Mouse (Mus musculus): ENCODE measurements around the gene Tfr2. TPM values are rescaled to one million over a fixed set of nuclear protein-coding genes. Genes with fewer than 3 reads are reported as not detected.

Gene Tfr2
- polyA plus RNA-seq, 1 experiment, result 0.68 TPM

DNA sequence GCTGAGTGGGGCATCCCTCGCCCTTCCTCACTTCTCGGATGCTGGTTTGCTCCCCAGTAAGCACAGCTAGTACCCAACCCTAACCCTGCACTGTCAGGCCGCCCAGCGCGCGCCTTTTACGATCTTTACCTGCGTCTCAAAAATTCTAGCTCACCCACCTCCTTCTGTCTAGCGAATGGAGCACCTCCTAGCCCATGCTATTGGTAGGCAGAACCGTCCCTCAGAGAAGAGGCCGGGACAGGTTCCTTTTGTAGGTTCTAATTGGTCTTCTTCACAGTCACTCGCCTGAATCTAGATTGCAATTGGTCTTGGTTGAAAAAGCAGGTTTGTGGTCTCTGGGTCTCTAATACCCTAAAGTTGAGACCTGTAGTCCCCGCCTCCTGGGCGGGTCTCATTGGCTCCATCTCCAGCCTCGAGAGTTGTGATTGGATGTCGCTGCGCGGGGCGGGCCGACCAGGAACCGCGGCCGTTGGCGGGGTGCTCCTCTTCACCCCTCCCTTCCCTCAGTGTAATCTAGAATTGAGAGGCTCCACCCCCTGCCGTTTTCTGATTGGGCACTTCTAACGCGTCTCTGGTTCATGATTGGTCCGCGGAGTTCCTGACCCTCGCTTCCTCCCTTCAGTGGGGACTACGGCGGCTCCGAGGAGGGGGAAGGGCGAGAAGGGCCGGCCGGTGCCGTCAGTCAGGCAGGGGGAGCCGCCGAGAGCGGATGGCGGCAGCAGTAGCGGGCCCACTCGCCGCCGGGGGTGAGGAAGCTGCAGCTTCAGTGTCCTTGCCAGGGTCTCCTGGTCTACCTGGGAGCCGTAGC is 59.1 kb downstream of the Tfr2 start, which contains the start of the genes Fbxo24, Lrch4 and Gm20605:
TSS of gene Fbxo24 (minus strand) at position 505 of the 808 bp plus-strand sequence.
TSS of gene Lrch4 (plus strand) at position 624 of the 808 bp plus-strand sequence.
TSS of gene Gm20605 (plus strand) at position 678 of the 808 bp plus-strand sequence.
- H3K4me3 ChIP-seq (ENCODE audit: insufficient read depth, low read length), result peak within 1 kb of the TSS; percentile 66
- TF ChIP-seq POLR2A (IDR thresholded peaks at IDR 0.05; ENCODE audit: low read depth, low read length) (peak; percentile 93), CTCF (IDR thresholded peaks at IDR 0.05; ENCODE audit: borderline replicate concordance, insufficient read depth, low read length) (no peak)
- H3K27ac ChIP-seq (ENCODE audit: insufficient read depth, low read length), result peak within 1 kb of the TSS; percentile 44
- peaks cover 9% of the 10 kb centered on the region; the same call in 1 of the 2 replicates for H3K4me1 ChIP-seq (ENCODE audit: control insufficient read depth, insufficient read depth, low read length)

DNA sequence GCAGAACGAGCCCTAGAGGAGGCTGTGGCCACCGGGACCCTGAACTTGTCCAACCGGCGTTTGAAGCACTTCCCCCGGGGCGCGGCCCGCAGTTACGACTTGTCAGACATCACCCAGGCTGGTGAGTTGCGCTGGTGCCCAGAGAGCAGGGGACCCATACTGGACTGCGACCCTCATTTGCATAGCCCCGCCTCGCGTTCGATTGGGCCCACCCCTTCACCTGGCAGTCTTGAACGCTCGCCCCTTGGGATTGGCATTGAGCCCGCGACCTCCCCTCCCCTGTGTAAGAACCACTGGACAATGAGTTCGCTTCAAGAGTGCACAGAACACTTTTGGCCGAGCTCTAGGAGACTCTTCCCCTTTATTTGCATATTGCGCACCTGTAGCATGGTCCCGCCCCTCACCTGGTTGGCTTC is 59.7 kb downstream of the Tfr2 start:
- H3K27ac ChIP-seq (ENCODE audit: insufficient read depth, low read length), result peak overlapping the region; percentile 32; the same call in 1 of the 2 replicates
- TF ChIP-seq CTCF (IDR thresholded peaks at IDR 0.05; ENCODE audit: borderline replicate concordance, insufficient read depth, low read length), result no peak
- no peak for TF ChIP-seq POLR2A (IDR thresholded peaks at IDR 0.05; ENCODE audit: low read depth, low read length)
- H3K4me1 ChIP-seq (ENCODE audit: control insufficient read depth, insufficient read depth, low read length), result peaks cover 9% of the 10 kb centered on the region; the same call in 1 of the 2 replicates
- peak overlapping the region; percentile 66 for H3K4me3 ChIP-seq (ENCODE audit: insufficient read depth, low read length)

DNA sequence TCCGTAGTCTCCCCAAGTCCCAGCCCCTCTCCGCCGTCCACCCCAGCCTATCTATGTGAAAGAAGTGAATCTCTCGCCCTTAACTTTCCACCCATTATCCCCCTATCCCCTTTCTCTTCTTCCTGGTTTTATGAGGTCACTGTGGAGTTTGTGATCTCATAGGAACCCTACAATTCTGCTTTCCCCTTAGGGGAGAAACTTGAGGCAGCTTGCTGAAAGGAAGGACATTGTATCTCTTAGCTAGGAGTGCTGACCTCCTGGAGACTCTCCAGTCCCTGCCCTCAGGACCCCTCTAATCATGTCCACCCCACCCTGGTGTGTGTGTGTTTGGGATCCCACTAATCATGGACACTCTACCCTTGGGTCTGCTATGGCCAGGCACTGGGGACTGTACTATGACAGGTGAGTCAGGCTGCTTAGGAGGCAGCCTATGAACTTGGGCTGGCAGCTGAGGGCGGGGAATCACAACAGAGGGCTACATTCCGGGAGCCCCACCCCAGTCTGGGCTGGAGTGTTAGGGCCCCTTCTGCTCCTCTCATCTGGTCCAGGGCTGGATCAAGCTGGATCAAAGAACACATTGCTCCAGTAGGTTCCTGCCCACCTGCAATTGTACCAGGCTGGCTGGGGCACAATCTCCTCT is 60.4 kb downstream of the Tfr2 start:
- Histone ChIP-seq H3K27ac (ENCODE audit: insufficient read depth, low read length) (0 out of 2 replicates have a peak overlapping the region, but pooled peaks have one; percentile 6), H3K4me1 (ENCODE audit: control insufficient read depth, insufficient read depth, low read length) (peaks cover 9% of the 10 kb centered on the region; the same call in 1 of the 2 replicates), H3K4me3 (ENCODE audit: insufficient read depth, low read length) (peak overlapping the region; percentile 66)
- TF ChIP-seq POLR2A (IDR thresholded peaks at IDR 0.05; ENCODE audit: low read depth, low read length) (no peak), CTCF (IDR thresholded peaks at IDR 0.05; ENCODE audit: borderline replicate concordance, insufficient read depth, low read length) (no peak)

DNA sequence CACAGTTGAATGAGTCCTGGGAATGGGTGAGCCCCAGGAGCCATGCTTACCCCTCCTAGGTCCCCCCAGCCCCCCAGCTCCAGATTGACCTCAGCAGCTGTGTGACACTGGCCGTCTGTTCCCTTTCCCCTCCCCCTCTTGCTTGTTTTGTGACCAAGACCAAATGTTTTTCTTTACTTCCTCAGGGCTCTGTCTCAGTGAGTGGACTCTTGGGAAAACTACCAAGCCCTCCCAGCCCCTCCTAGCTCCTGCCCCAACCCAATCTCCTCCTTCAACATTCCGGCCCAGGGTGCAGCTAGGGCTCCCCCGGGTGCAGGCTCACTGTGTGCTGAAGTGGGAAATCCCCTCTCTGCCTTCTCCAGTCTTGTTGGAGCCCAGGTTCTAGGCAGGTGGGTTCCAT is 61.0 kb downstream of the Tfr2 start:
- Histone ChIP-seq H3K27ac (ENCODE audit: insufficient read depth, low read length) (0 out of 2 replicates have a peak overlapping the region, but pooled peaks have one; percentile 6), H3K4me1 (ENCODE audit: control insufficient read depth, insufficient read depth, low read length) (peaks cover 9% of the 10 kb centered on the region; the same call in 1 of the 2 replicates), H3K4me3 (ENCODE audit: insufficient read depth, low read length) (peak overlapping the region; percentile 5; the same call in 1 of the 2 replicates)
- TF ChIP-seq POLR2A (IDR thresholded peaks at IDR 0.05; ENCODE audit: low read depth, low read length) (no peak), CTCF (IDR thresholded peaks at IDR 0.05; ENCODE audit: borderline replicate concordance, insufficient read depth, low read length) (no peak)

GRCm38 (mm10) chr5:137631171-137631570 is 61.5 kb downstream of the Tfr2 start:
- TF ChIP-seq POLR2A (IDR thresholded peaks at IDR 0.05; ENCODE audit: low read depth, low read length) (no peak), CTCF (IDR thresholded peaks at IDR 0.05; ENCODE audit: borderline replicate concordance, insufficient read depth, low read length) (no peak)
- H3K4me1 ChIP-seq (ENCODE audit: control insufficient read depth, insufficient read depth, low read length), result peaks cover 9% of the 10 kb centered on the region; the same call in 1 of the 2 replicates
- no peak overlapping the region for H3K27ac ChIP-seq (ENCODE audit: insufficient read depth, low read length)
- H3K4me3 ChIP-seq (ENCODE audit: insufficient read depth, low read length), result no peak overlapping the region

DNA sequence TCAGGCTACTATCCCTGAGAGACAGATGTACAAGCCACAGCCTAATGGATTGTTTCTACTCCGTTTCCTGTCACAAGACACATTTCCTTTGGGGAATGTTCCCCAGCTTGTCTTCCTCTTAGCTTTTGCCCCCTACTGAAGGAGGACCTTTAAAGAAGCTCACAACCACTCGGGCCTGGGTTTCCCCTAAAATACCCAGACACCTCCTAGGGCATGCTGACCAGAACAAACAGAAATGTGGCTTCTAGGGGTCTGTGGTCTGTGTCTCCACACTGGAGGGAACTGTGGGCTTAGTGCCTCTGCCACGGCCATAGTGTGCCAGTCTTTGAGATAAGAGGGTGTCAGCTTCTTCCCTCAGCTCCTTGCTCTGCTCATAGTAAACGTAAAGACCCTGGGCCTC is 62.0 kb downstream of the Tfr2 start:
- TF ChIP-seq POLR2A (IDR thresholded peaks at IDR 0.05; ENCODE audit: low read depth, low read length), result no peak
- no peak overlapping the region for H3K27ac ChIP-seq (ENCODE audit: insufficient read depth, low read length)
- peaks cover 9% of the 10 kb centered on the region; the same call in 1 of the 2 replicates for H3K4me1 ChIP-seq (ENCODE audit: control insufficient read depth, insufficient read depth, low read length)
- H3K4me3 ChIP-seq (ENCODE audit: insufficient read depth, low read length), result no peak overlapping the region

- TF ChIP-seq POLR2A (IDR thresholded peaks at IDR 0.05; ENCODE audit: low read depth, low read length), result no peak
- TF ChIP-seq CTCF (IDR thresholded peaks at IDR 0.05; ENCODE audit: borderline replicate concordance, insufficient read depth, low read length), result no peak
- H3K27ac ChIP-seq (ENCODE audit: insufficient read depth, low read length), result no peak overlapping the region
- H3K4me3 ChIP-seq (ENCODE audit: insufficient read depth, low read length), result no peak overlapping the region
- H3K4me1 ChIP-seq (ENCODE audit: control insufficient read depth, insufficient read depth, low read length), result peaks cover 9% of the 10 kb centered on the region; the same call in 1 of the 2 replicates
These were observed 63.9 kb downstream of the Tfr2 start for GRCm38 (mm10) chr5:137633397-137634084.

Other genes starting within 250 kb of the Tfr2 start
- gene Slc12a9, start 236.2 kb upstream of the Tfr2 start, polyA plus RNA-seq (2011; ENCODE audit: insufficient read length, low read depth, missing spikeins), result 7.2 and 7.7 TPM in 2 replicates
- 36.2 and 43.4 TPM in 2 replicates for gene Ephb4, start 219.7 kb upstream of the Tfr2 start, polyA plus RNA-seq (2011; ENCODE audit: insufficient read length, low read depth, missing spikeins)
- gene Zan, start 92.8 kb upstream of the Tfr2 start, polyA plus RNA-seq (2011; ENCODE audit: insufficient read length, low read depth, missing spikeins), result 0.19 and 0.37 TPM in 2 replicates
- gene Pop7, start 67.3 kb upstream of the Tfr2 start, polyA plus RNA-seq (2011; ENCODE audit: insufficient read length, low read depth, missing spikeins), result 14.6 and 16.8 TPM in 2 replicates
- gene Gigyf1, start 51.3 kb upstream of the Tfr2 start, polyA plus RNA-seq (2011; ENCODE audit: insufficient read length, low read depth, missing spikeins), result 12.1 and 17.7 TPM in 2 replicates
- not detected in 2 replicates for gene Epo, start 36.6 kb upstream of the Tfr2 start, polyA plus RNA-seq (2011; ENCODE audit: insufficient read length, low read depth, missing spikeins)
- 358 and 390 TPM in 2 replicates for gene Gnb2, start 36.3 kb upstream of the Tfr2 start, polyA plus RNA-seq (2011; ENCODE audit: insufficient read length, low read depth, missing spikeins)
- gene Actl6b, start 16.3 kb upstream of the Tfr2 start, polyA plus RNA-seq (2011; ENCODE audit: insufficient read length, low read depth, missing spikeins), result not detected in 2 replicates
- gene Mospd3, start 31.2 kb downstream of the Tfr2 start, polyA plus RNA-seq (2011; ENCODE audit: insufficient read length, low read depth, missing spikeins), result 35.4 and 41.3 TPM in 2 replicates
- gene Pcolce, start 43.9 kb downstream of the Tfr2 start, polyA plus RNA-seq (2011; ENCODE audit: insufficient read length, low read depth, missing spikeins), result 732 and 740 TPM in 2 replicates
- gene Fbxo24, start 59.2 kb downstream of the Tfr2 start, polyA plus RNA-seq (2011; ENCODE audit: insufficient read length, low read depth, missing spikeins), result 0.60 and 0.67 TPM in 2 replicates
- gene Lrch4, start 59.3 kb downstream of the Tfr2 start, polyA plus RNA-seq (2011; ENCODE audit: insufficient read length, low read depth, missing spikeins), result 17.5 and 29.1 TPM in 2 replicates
- 3.0 and 3.5 TPM in 2 replicates for gene Gm20605, start 59.3 kb downstream of the Tfr2 start, polyA plus RNA-seq (2011; ENCODE audit: insufficient read length, low read depth, missing spikeins)
- 2.5 and 3.4 TPM in 2 replicates for gene Sap25, start 71.5 kb downstream of the Tfr2 start, polyA plus RNA-seq (2011; ENCODE audit: insufficient read length, low read depth, missing spikeins)
- gene Irs3, start 75.9 kb downstream of the Tfr2 start, polyA plus RNA-seq (2011; ENCODE audit: insufficient read length, low read depth, missing spikeins), result 0.22 and 0.37 TPM in 2 replicates
- 15.1 and 22.0 TPM in 2 replicates for gene Agfg2, start 114.9 kb downstream of the Tfr2 start, polyA plus RNA-seq (2011; ENCODE audit: insufficient read length, low read depth, missing spikeins)
- gene Nyap1, start 171.8 kb downstream of the Tfr2 start, polyA plus RNA-seq (2011; ENCODE audit: insufficient read length, low read depth, missing spikeins), result 5.7 and 7.0 TPM in 2 replicates
- gene Tsc22d4, start 175.9 kb downstream of the Tfr2 start, polyA plus RNA-seq (2011; ENCODE audit: insufficient read length, low read depth, missing spikeins), result 66.6 and 71.5 TPM in 2 replicates
- 11.5 and 14.6 TPM in 2 replicates for gene Ppp1r35, start 209.0 kb downstream of the Tfr2 start, polyA plus RNA-seq (2011; ENCODE audit: insufficient read length, low read depth, missing spikeins)
- gene Mepce, start 217.8 kb downstream of the Tfr2 start, polyA plus RNA-seq (2011; ENCODE audit: insufficient read length, low read depth, missing spikeins), result 27.7 and 34.8 TPM in 2 replicates
- 3.5 and 7.1 TPM in 2 replicates for gene Zcwpw1, start 218.0 kb downstream of the Tfr2 start, polyA plus RNA-seq (2011; ENCODE audit: insufficient read length, low read depth, missing spikeins)

Measured in embryonic fibroblast, embryonic 13.5 days (primary cell).